Mouse (Mus musculus) activated CD4-positive, CD25-positive, alpha-beta regulatory T cell, adult 9 weeks (primary cell): ENCODE results near the gene Pgk2. TPM values are rescaled to one million over a fixed set of nuclear protein-coding genes. Genes with fewer than 3 reads are reported as not detected.

Experiments
- polyA plus RNA-seq: library from polyadenylated mRNA; unstranded; fragments of 100-300 nt; shearing (Covaris generic); gene quantifications from one replicate; pipeline ENCODE4 v1.2.1, GENCODE M21; 2017

Gene Pgk2
- not detected for polyA plus RNA-seq

DNA sequence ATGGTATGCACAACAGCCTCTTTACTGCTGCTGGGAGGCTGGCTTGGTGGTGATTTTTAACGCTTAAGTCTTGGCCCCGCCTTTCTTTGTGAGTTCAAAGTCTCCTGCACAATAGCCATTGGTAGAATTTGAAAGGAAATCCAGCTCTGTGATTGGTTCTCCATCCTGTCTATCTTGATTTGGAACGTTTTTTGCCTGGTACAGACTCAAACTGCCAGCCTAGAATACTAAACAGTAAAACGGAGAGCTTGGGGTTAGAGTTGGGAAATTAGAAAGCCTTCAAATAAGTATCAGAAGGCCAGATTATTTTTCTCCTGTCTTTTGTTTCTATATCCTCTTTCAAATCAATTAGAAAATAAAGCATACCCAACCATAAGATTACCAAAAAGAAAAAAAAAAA, at the start of gene Pgk2:
TSS of gene Pgk2 (minus strand) at position 101 of the 400 bp plus-strand sequence.

DNA sequence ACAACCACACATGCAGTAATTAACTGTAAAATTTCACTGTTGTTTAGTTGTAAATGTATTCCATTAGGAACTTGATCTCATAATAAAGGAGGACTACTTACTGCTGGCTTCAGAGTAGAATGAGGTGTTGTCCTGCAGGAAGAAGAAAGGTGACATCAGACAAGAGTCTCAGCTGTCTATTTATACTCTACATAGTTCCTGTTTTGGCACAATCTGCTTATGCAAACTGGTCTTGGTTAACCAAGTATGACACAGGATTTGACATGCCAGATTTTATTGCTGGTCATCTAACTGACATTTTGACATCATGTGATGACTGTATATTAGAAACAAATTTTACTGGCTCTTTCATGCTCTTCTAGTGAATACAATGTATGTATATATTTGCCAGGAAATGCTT, 33.7 kb upstream of the Pgk2 start, which contains the start of gene Crisp3:
TSS of gene Crisp3 (minus strand) at position 154 of the 400 bp plus-strand sequence.

Other genes starting within 250 kb of the Pgk2 start
- not detected for gene AC192777.2, start 113.2 kb downstream of the Pgk2 start, polyA plus RNA-seq
- gene Crisp3, start 33.6 kb upstream of the Pgk2 start, polyA plus RNA-seq, result not detected
- not detected for gene Crisp1, start 110.6 kb upstream of the Pgk2 start, polyA plus RNA-seq